Mouse (Mus musculus) lung, embryonic 16.5 days (tissue): Measurements from ENCODE around the gene Lta. TPM values are rescaled to one million over a fixed set of nuclear protein-coding genes. Genes with fewer than 3 reads are reported as not detected.
A peak's percentile ranks its signal among the peaks of the same experiment; 100 is the strongest.
"Not testable (repeated sequence)": the region's sequence is repeated elsewhere in the genome, so short reads cannot be mapped to it uniquely, and the experiment has no call there.

Experiments used
- ATAC-seq: fragments of 200-750 bp; cut with Nextera tagmentation; 2 replicates; pipeline ENCODE4 v1.8.0; 2017; ENCODE audit warnings: low read depth, mild to moderate bottlenecking, moderate library complexity
- H3K27ac ChIP-seq: fragments of 300-500 bp; sonication (generic); 2 replicates; pipeline ENCODE4 v1.5.1; 2014; ENCODE audit warnings: mild to moderate bottlenecking, control low read depth, low read length
- H3K27me3 ChIP-seq: fragments of 300-500 bp; sonication (generic); 2 replicates; pipeline ENCODE4 v1.6.1; 2014; ENCODE audit warnings: low read depth, low read length, mixed read lengths; ENCODE audit not compliant: control insufficient read depth, insufficient read depth
- H3K36me3 ChIP-seq: fragments of 300-500 bp; sonication (generic); 2 replicates; pipeline ENCODE4 v1.6.1; 2014; ENCODE audit warnings: low read length; ENCODE audit not compliant: control insufficient read depth, insufficient read depth
- H3K4me1 ChIP-seq: fragments of 300-500 bp; sonication (generic); replicated peaks from 2 replicates; pipeline ENCODE4 v1.6.1; 2014; ENCODE audit warnings: low read length, mixed read lengths; ENCODE audit not compliant: control insufficient read depth, insufficient read depth
- H3K4me2 ChIP-seq: fragments of 300-500 bp; sonication (generic); 2 replicates; pipeline ENCODE4 v1.6.1; 2014; ENCODE audit warnings: low read depth, low read length, control low read depth
- H3K4me3 ChIP-seq: fragments of 300-500 bp; sonication (generic); 2 replicates; pipeline ENCODE4 v1.5.1; 2014; ENCODE audit warnings: mild to moderate bottlenecking, low read length, control low read depth
- H3K9ac ChIP-seq: fragments of 300-500 bp; sonication (generic); 2 replicates; pipeline ENCODE4 v1.6.1; 2014; ENCODE audit warnings: low read length, control low read depth
- H3K9me3 ChIP-seq: fragments of 300-500 bp; sonication (generic); 2 replicates; pipeline ENCODE4 v1.6.1; 2016; ENCODE audit warnings: low read length; ENCODE audit not compliant: control insufficient read depth
- WGBS: fragments of 180-500 bp; shearing (Covaris S2); extraction: QIAGEN DNeasy Blood & Tissue Kit; methylation state at CpG from one replicate; pipeline ENCODE4 v1.1.7; 2014; 5-methylcytosine and 5-hydroxymethylcytosine counted together
- polyA plus RNA-seq: library from polyadenylated mRNA; unstranded; fragments of >200 nt; fragmentation: Nextera tagmentation; extraction: Ambion mirVana; gene quantifications from 2 replicates; pipeline ENCODE4 v1.2.1, GENCODE M21; 2015

Gene Lta
- polyA plus RNA-seq, 1 experiment from 2014 or later, result not detected

GRCm38 (mm10) chr17:35240384-35241304, 35.5 kb upstream of the Lta start:
- H3K27me3 ChIP-seq, result no peaks in the 10 kb centered on the region
- WGBS, result 24% methylated on average over 12 of the region's 12 CpGs
- peak overlapping the region; percentile 71 for H3K4me2 ChIP-seq
- H3K4me3 ChIP-seq, result peak overlapping the region; percentile 88
- peak overlapping the region; percentile 98 for H3K27ac ChIP-seq
- peak; percentile 1; the same call in 1 of the 2 replicates for ATAC-seq
- peaks cover 36% of the 10 kb centered on the region for H3K4me1 ChIP-seq
- H3K9me3 ChIP-seq, result no peaks in the 10 kb centered on the region
- peaks cover 21% of the 10 kb centered on the region for H3K36me3 ChIP-seq
- peak overlapping the region; percentile 99 for H3K9ac ChIP-seq

GRCm38 (mm10) chr17:35239700-35240099, 34.5 kb upstream of the Lta start:
- ATAC-seq, result no peak
- no peaks in the 10 kb centered on the region for H3K9me3 ChIP-seq
- H3K27ac ChIP-seq, result no peak overlapping the region
- WGBS, result 68% methylated on average over 5 of the region's 5 CpGs
- H3K9ac ChIP-seq, result 0 out of 2 replicates have a peak overlapping the region, but pooled peaks have one; percentile 4
- H3K27me3 ChIP-seq, result no peaks in the 10 kb centered on the region
- no peak overlapping the region for H3K4me2 ChIP-seq
- no peak overlapping the region for H3K4me3 ChIP-seq
- H3K4me1 ChIP-seq, result peaks cover 29% of the 10 kb centered on the region
- H3K36me3 ChIP-seq, result peaks cover 16% of the 10 kb centered on the region

GRCm38 (mm10) chr17:35237504-35237903, 32.4 kb upstream of the Lta start:
- Histone ChIP-seq H3K27me3 (no peaks in the 10 kb centered on the region), H3K4me3 (no peak overlapping the region), H3K9ac (no peak overlapping the region), H3K9me3 (no peaks in the 10 kb centered on the region), H3K4me1 (peaks cover 34% of the 10 kb centered on the region), H3K4me2 (no peak overlapping the region), H3K27ac (no peak overlapping the region), H3K36me3 (peaks cover 2% of the 10 kb centered on the region; the same call in 1 of the 2 replicates)
- ATAC-seq, result no peak
- 84% methylated on average over 12 of the region's 12 CpGs for WGBS

DNA sequence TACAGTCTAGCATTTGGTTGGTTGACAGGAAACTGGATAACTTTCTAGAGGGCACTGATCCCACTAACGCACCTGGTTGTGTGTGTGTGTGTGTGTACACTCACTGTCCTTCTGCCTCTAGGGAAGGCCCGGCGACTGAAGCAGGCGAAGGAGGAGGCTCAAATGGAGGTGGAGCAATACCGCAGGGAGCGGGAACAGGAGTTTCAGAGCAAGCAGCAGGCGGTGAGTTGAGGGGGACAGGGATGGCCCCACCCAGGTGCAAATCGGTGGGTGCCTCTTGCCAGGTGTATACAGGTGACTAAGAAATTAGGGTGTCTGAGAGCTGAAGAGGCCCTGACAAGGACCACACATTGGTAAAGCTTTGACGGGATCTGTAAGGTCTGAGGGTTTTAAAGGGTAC, 31.8 kb upstream of the Lta start:
- H3K36me3 ChIP-seq, result peaks cover 2% of the 10 kb centered on the region; the same call in 1 of the 2 replicates
- H3K4me1 ChIP-seq, result peaks cover 37% of the 10 kb centered on the region
- 74% methylated on average over 9 of the region's 9 CpGs for WGBS
- no peak for ATAC-seq
- H3K27me3 ChIP-seq, result no peaks in the 10 kb centered on the region
- no peak overlapping the region for H3K4me3 ChIP-seq
- no peaks in the 10 kb centered on the region for H3K9me3 ChIP-seq
- no peak overlapping the region for H3K9ac ChIP-seq
- no peak overlapping the region for H3K27ac ChIP-seq
- no peak overlapping the region for H3K4me2 ChIP-seq

GRCm38 (mm10) chr17:35236390-35236746, 31.2 kb upstream of the Lta start:
- Histone ChIP-seq H3K9me3 (no peaks in the 10 kb centered on the region), H3K36me3 (peaks cover 2% of the 10 kb centered on the region; the same call in 1 of the 2 replicates), H3K4me3 (peak overlapping the region; percentile 62), H3K4me1 (peaks cover 37% of the 10 kb centered on the region), H3K27ac (peak overlapping the region; percentile 99), H3K27me3 (no peaks in the 10 kb centered on the region), H3K9ac (peak overlapping the region; percentile 96), H3K4me2 (peak overlapping the region; percentile 66)
- ATAC-seq, result peak; percentile 59
- under 1% methylated on average over 18 of the region's 18 CpGs for WGBS

DNA sequence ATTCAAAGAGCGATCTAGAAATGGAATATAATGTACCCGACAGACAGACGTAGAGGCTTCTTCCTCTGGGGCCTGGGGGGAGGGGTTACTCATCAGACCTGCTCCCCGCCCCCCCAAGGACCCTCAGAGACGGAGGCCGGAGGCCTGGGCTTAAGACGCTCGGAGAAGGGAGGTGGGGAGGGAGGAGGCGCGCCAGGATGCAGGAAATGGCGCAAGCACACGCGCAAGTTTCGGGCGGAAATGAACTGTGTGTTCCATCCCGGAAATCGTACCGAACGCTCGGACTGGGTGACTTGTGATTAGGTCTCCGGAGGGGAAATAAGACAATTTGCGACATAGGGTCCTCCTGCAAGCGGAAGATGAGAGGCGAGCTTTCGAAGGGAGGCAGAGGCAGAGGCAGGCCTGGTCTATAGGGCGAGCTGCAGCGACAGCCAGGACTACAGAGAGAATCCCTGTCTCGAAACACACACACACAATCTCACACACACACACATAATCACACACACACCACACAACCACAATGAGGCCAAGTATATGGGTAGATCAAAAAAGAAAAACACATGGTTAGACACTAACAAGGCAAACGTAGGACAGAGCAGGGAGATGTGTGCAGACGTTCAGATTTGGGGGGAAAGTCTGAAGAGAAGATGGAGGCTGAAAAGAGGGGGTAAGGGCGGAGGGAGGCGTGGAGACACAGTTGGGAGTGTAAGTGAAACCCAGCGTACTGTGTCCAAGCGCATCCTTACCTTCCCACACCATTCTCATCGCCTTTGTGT, 30.7 kb upstream of the Lta start, which contains the start of gene Nfkbil1:
Gene Nfkbil1 (minus strand): TSS at position 179 of the 776 bp plus-strand sequence.
- peak within 1 kb of the TSS; percentile 62 for H3K4me3 ChIP-seq
- no peaks in the 10 kb centered on the region for H3K9me3 ChIP-seq
- peak within 1 kb of the TSS; percentile 99 for H3K27ac ChIP-seq
- H3K36me3 ChIP-seq, result peaks cover 6% of the 10 kb centered on the region; the same call in 1 of the 2 replicates
- under 1% methylated on average over 35 of the region's 35 CpGs for WGBS
- peaks cover 35% of the 10 kb centered on the region for H3K4me1 ChIP-seq
- ATAC-seq, result peak; percentile 90
- H3K27me3 ChIP-seq, result no peaks in the 10 kb centered on the region
- H3K9ac ChIP-seq, result peak within 1 kb of the TSS; percentile 96
- H3K4me2 ChIP-seq, result peak within 1 kb of the TSS; percentile 66

GRCm38 (mm10) chr17:35234903-35235302, 29.8 kb upstream of the Lta start:
- H3K4me1 ChIP-seq, result peaks cover 28% of the 10 kb centered on the region
- peak overlapping the region; percentile 99 for H3K27ac ChIP-seq
- H3K9ac ChIP-seq, result peak overlapping the region; percentile 96
- under 1% methylated on average over 31 of the region's 31 CpGs for WGBS
- H3K4me3 ChIP-seq, result peak overlapping the region; percentile 62
- peak overlapping the region; percentile 66 for H3K4me2 ChIP-seq
- no peaks in the 10 kb centered on the region for H3K27me3 ChIP-seq
- no peaks in the 10 kb centered on the region for H3K9me3 ChIP-seq
- peaks cover 10% of the 10 kb centered on the region; the same call in 1 of the 2 replicates for H3K36me3 ChIP-seq
- ATAC-seq, result peak; percentile 30

DNA sequence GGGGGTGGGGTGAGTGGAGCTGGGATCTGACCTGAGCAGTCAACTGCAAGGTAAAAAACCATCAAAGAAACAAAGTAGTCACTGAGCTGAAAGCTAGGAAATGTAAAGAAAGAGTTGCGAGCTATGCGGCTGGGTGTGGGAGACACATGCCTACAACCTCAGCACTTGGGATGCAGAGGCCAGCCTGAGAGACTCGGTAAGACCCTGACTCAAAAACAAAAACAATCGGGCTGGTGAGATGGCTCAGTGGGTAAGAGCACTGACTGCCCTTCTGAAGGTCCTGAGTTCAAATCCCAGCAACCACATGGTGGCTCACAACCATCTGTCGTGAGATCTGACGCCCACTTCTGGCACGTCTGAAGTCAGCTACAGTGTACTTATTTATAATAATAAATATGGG, 28.9 kb upstream of the Lta start:
- 67% methylated on average over 7 of the region's 7 CpGs for WGBS
- peak overlapping the region; percentile 96 for H3K9ac ChIP-seq
- H3K4me2 ChIP-seq, result peak overlapping the region; percentile 66
- ATAC-seq, H3K9me3 ChIP-seq, H3K27me3 ChIP-seq: not testable (repeated sequence)
- peaks cover 18% of the 10 kb centered on the region for H3K36me3 ChIP-seq
- peak overlapping the region; percentile 99 for H3K27ac ChIP-seq
- H3K4me1 ChIP-seq, result peaks cover 28% of the 10 kb centered on the region
- peak overlapping the region; percentile 62 for H3K4me3 ChIP-seq
